Mouse (Mus musculus) hindbrain, embryonic 10.5 days (tissue): ENCODE results near the gene Rnd2. TPM values are rescaled to one million over a fixed set of nuclear protein-coding genes. Genes with fewer than 3 reads are reported as not detected.
A peak's percentile ranks its signal among the peaks of the same experiment; 100 is the strongest.
"Not testable (repeated sequence)": the region's sequence is repeated elsewhere in the genome, so short reads cannot be mapped to it uniquely, and the experiment has no call there.

ENCODE experiments used
- DNase-seq: peaks from one replicate; pipeline ENCODE4 v3.0.0-alpha.2; 2017; ENCODE audit warnings: low spot score
- H3K27ac ChIP-seq: fragments of 300-500 bp; sonication (generic); 2 replicates; pipeline ENCODE4 v1.5.1; 2016; ENCODE audit warnings: mild to moderate bottlenecking, moderate library complexity
- H3K27me3 ChIP-seq: fragments of 300-500 bp; sonication (generic); 2 replicates; pipeline ENCODE4 v1.6.1; 2016; ENCODE audit warnings: mild to moderate bottlenecking; ENCODE audit not compliant: poor library complexity, insufficient read depth, severe bottlenecking
- H3K36me3 ChIP-seq: fragments of 300-500 bp; sonication (generic); 2 replicates; pipeline ENCODE4 v1.6.1; 2016; ENCODE audit warnings: mild to moderate bottlenecking, moderate library complexity
- H3K4me1 ChIP-seq: fragments of 300-500 bp; sonication (generic); replicated peaks from 2 replicates; pipeline ENCODE4 v1.6.1; 2016; ENCODE audit warnings: mild to moderate bottlenecking
- H3K4me3 ChIP-seq: fragments of 300-500 bp; sonication (generic); 2 replicates; pipeline ENCODE4 v1.5.1; 2016; ENCODE audit warnings: mild to moderate bottlenecking, moderate library complexity
- H3K9me3 ChIP-seq: fragments of 300-500 bp; sonication (generic); 2 replicates; pipeline ENCODE4 v1.6.1; 2016; ENCODE audit warnings: mild to moderate bottlenecking, moderate library complexity
- WGBS: fragments of 180-500 bp; shearing (Covaris S2); methylation state at CpG from one replicate; pipeline ENCODE4 v1.1.7; 2016; 5-methylcytosine and 5-hydroxymethylcytosine counted together
- polyA plus RNA-seq: library from polyadenylated mRNA; unstranded; fragments of >200 nt; fragmentation: Nextera tagmentation; extraction: Ambion mirVana; gene quantifications from 2 replicates; pipeline ENCODE4 v1.2.1, GENCODE M21; 2016

The Rnd2 gene
- polyA plus RNA-seq, 1 experiment from 2014 or later, result 208 TPM

GRCm38 (mm10) chr11:101433396-101433795, 31.4 kb upstream of the Rnd2 start:
- Histone ChIP-seq H3K4me1 (peaks cover 5% of the 10 kb centered on the region; the same call in 1 of the 2 replicates), H3K27ac (no peak overlapping the region), H3K9me3 (no peaks in the 10 kb centered on the region), H3K36me3 (peaks cover 71% of the 10 kb centered on the region), H3K27me3 (no peaks in the 10 kb centered on the region), H3K4me3 (no peak overlapping the region)
- DNase-seq, result no peak
- 94% methylated on average over 13 of the region's 13 CpGs for WGBS

- no peak overlapping the region for H3K4me3 ChIP-seq
- peaks cover 50% of the 10 kb centered on the region for H3K36me3 ChIP-seq
- 87% methylated on average over 4 of the region's 4 CpGs for whole genome bisulfite sequencing
- H3K9me3 ChIP-seq, result no peaks in the 10 kb centered on the region
- peaks cover 5% of the 10 kb centered on the region; the same call in 1 of the 2 replicates for H3K4me1 ChIP-seq
- no peaks in the 10 kb centered on the region for H3K27me3 ChIP-seq
- DNase-seq, result no peak
- H3K27ac ChIP-seq, result no peak overlapping the region
Observed at GRCm38 (mm10) chr11:101435831-101436230, 29.0 kb upstream of the Rnd2 start.

- H3K27ac ChIP-seq, result no peak overlapping the region
- no peaks in the 10 kb centered on the region for H3K27me3 ChIP-seq
- DNase-seq, result no peak
- H3K4me3 ChIP-seq, result no peak overlapping the region
- H3K9me3 ChIP-seq, result no peaks in the 10 kb centered on the region
- peaks cover 39% of the 10 kb centered on the region for H3K36me3 ChIP-seq
- H3K4me1 ChIP-seq, result peaks cover 5% of the 10 kb centered on the region; the same call in 1 of the 2 replicates
- WGBS, result 63% methylated on average over 4 of the region's 4 CpGs
Observed at GRCm38 (mm10) chr11:101436916-101437315, 27.9 kb upstream of the Rnd2 start.

GRCm38 (mm10) chr11:101438006-101438405, 26.8 kb upstream of the Rnd2 start:
- not testable (repeated sequence) for H3K9me3 ChIP-seq, H3K4me1 ChIP-seq, H3K27ac ChIP-seq, DNase-seq, H3K27me3 ChIP-seq, H3K4me3 ChIP-seq
- H3K36me3 ChIP-seq, result peaks cover 32% of the 10 kb centered on the region
- 60% methylated on average over 3 of the region's 3 CpGs for WGBS

GRCm38 (mm10) chr11:101441450-101442126, 23.2 kb upstream of the Rnd2 start:
- Histone ChIP-seq H3K36me3 (peaks cover 34% of the 10 kb centered on the region), H3K4me1 (peaks cover 25% of the 10 kb centered on the region), H3K27ac (peak overlapping the region; percentile 98), H3K4me3 (peak overlapping the region; percentile 92)
- not testable (repeated sequence) for H3K27me3 ChIP-seq, DNase-seq, H3K9me3 ChIP-seq
- WGBS, result 45% methylated on average over 15 of the region's 15 CpGs

- peak within 1 kb of the TSS; percentile 92 for H3K4me3 ChIP-seq
- under 1% methylated on average over 42 of the region's 42 CpGs for WGBS
- H3K27ac ChIP-seq, result peak within 1 kb of the TSS; percentile 98
- H3K27me3 ChIP-seq, result no peaks in the 10 kb centered on the region
- peaks cover 21% of the 10 kb centered on the region for H3K4me1 ChIP-seq
- DNase-seq, result peak; percentile 99
- H3K36me3 ChIP-seq, result peaks cover 37% of the 10 kb centered on the region
- H3K9me3 ChIP-seq, result no peaks in the 10 kb centered on the region
Observed at GRCm38 (mm10) chr11:101442127-101442693, 22.6 kb upstream of the Rnd2 start, which contains the start of gene Rpl27. TSS of gene Rpl27 (plus strand) at chr11:101442298.

- WGBS, result under 1% methylated on average over 14 of the region's 14 CpGs
- Histone ChIP-seq H3K4me3 (peak overlapping the region; percentile 92), H3K36me3 (peaks cover 37% of the 10 kb centered on the region), H3K27ac (peak overlapping the region; percentile 98), H3K9me3 (no peaks in the 10 kb centered on the region), H3K4me1 (peaks cover 20% of the 10 kb centered on the region), H3K27me3 (no peaks in the 10 kb centered on the region)
- DNase-seq, result no peak
Observed at GRCm38 (mm10) chr11:101442760-101443159, 22.0 kb upstream of the Rnd2 start.

- no peaks in the 10 kb centered on the region for H3K27me3 ChIP-seq
- DNase-seq, result no peak
- H3K4me1 ChIP-seq, result peaks cover 20% of the 10 kb centered on the region
- H3K36me3 ChIP-seq, result peaks cover 37% of the 10 kb centered on the region
- no peak overlapping the region for H3K27ac ChIP-seq
- WGBS, result 91% methylated on average over 1 of the region's 1 CpGs
- H3K4me3 ChIP-seq, result no peak overlapping the region
- no peaks in the 10 kb centered on the region for H3K9me3 ChIP-seq
Observed at GRCm38 (mm10) chr11:101446319-101446718, 18.5 kb upstream of the Rnd2 start.

GRCm38 (mm10) chr11:101446860-101447259, 17.9 kb upstream of the Rnd2 start:
- Histone ChIP-seq H3K36me3 (peaks cover 37% of the 10 kb centered on the region), H3K4me1 (peaks cover 20% of the 10 kb centered on the region)
- not testable (repeated sequence) for H3K27me3 ChIP-seq, H3K9me3 ChIP-seq, H3K27ac ChIP-seq, DNase-seq, H3K4me3 ChIP-seq
- whole genome bisulfite sequencing, result 93% methylated on average over 8 of the region's 8 CpGs

GRCm38 (mm10) chr11:101447786-101448185, 17.0 kb upstream of the Rnd2 start:
- Histone ChIP-seq H3K4me3 (no peak overlapping the region), H3K27me3 (no peaks in the 10 kb centered on the region), H3K27ac (peak overlapping the region; percentile 70; the same call in 1 of the 2 replicates), H3K36me3 (peaks cover 37% of the 10 kb centered on the region), H3K4me1 (peaks cover 20% of the 10 kb centered on the region), H3K9me3 (no peaks in the 10 kb centered on the region)
- WGBS, result 89% methylated on average over 5 of the region's 5 CpGs
- no peak for DNase-seq

- WGBS, result 42% methylated on average over 10 of the region's 10 CpGs
- H3K4me1 ChIP-seq, result peaks cover 15% of the 10 kb centered on the region
- peaks cover 33% of the 10 kb centered on the region for H3K36me3 ChIP-seq
- peak within 1 kb of the TSS; percentile 37 for H3K4me3 ChIP-seq
- H3K27me3 ChIP-seq, result no peaks in the 10 kb centered on the region
- peak within 1 kb of the TSS; percentile 70; the same call in 1 of the 2 replicates for H3K27ac ChIP-seq
- H3K9me3 ChIP-seq, result no peaks in the 10 kb centered on the region
- DNase-seq, result no peak
Observed at GRCm38 (mm10) chr11:101448274-101448746, 16.5 kb upstream of the Rnd2 start, which contains the start of gene Ifi35. TSS of gene Ifi35 (plus strand) at chr11:101448407.

- Histone ChIP-seq H3K4me3 (peak overlapping the region; percentile 37; the same call in 1 of the 2 replicates), H3K9me3 (no peaks in the 10 kb centered on the region), H3K27ac (peak overlapping the region; percentile 70; the same call in 1 of the 2 replicates), H3K36me3 (peaks cover 27% of the 10 kb centered on the region), H3K4me1 (peaks cover 12% of the 10 kb centered on the region), H3K27me3 (no peaks in the 10 kb centered on the region)
- DNase-seq, result no peak
- 88% methylated on average over 4 of the region's 4 CpGs for WGBS
Observed at GRCm38 (mm10) chr11:101448899-101449298, 15.9 kb upstream of the Rnd2 start.

- not testable (repeated sequence) for H3K4me3 ChIP-seq, H3K27me3 ChIP-seq, H3K27ac ChIP-seq, H3K9me3 ChIP-seq, DNase-seq
- Histone ChIP-seq H3K36me3 (peaks cover 20% of the 10 kb centered on the region), H3K4me1 (peaks cover 10% of the 10 kb centered on the region)
- 87% methylated on average over 4 of the region's 4 CpGs for WGBS
Observed at GRCm38 (mm10) chr11:101449596-101449995, 15.2 kb upstream of the Rnd2 start.
